Mouse (Mus musculus) brain, adult 2 months (tissue): ENCODE data around the gene Apof.

Source experiments
- DNase-seq: peaks from one replicate; pipeline ENCODE4 v3.0.0; 2011; ENCODE audit warnings: low read depth, low spot score

Gene Apof

DNA sequence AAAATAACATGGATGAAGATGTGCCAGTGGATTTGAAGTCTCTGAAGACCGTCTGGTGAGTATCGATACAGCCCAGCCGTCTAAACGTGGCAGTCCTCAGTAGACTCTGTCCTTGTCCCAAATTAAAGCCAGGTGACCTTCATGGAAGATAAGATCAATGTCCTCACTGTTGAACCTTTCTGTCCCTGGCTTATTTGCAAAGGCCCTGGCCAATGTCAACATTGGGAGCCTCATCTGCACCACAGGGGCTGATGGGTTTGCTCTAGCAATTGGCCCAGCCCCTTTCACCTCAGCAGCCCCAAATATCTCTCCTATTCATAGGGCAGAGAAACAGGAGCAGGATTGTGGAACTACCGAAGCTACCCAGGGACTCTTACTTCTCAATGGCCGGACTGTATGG lies at the start of gene Apof:
Gene Apof, plus strand, starts transcription at position 301 of the 400 bp plus-strand sequence.
- no peak for DNase-seq

DNA sequence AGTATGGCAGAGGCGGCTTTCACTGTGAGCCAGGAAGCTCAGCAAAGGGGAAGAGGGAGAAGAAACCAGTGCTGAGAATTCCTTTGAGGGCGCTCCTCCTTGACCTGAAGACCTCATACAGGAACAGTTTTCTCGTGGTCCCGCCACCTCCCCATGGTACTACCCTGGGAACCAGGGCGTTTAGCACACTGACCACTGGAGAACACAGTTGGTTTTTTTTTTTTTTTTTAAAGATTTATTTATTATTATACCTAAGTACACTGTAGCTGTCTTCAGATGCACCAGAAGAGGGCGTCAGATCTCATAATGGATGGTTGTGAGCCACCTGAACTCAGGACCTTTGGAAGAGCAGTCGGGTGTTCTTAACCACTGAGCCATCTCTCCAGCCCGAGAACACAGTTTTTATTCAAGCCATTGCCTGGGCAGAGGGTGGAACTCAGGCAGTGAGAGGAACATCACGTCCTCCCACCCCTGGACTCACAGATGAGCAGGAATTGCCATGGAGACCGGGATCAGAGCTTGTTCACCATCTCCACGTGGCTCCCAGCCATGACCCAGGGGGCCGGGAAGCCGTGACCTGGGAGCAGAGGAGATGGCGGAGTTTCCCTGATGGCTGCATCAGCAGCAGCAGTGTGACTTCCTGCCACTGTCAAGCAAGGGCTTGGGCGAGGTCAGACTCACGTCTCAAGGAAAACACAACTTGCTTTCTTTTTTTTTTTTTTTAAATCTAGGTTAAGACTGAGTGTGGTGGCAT lies 46.8 kb upstream of the Apof start:
- no peak for DNase-seq

DNA sequence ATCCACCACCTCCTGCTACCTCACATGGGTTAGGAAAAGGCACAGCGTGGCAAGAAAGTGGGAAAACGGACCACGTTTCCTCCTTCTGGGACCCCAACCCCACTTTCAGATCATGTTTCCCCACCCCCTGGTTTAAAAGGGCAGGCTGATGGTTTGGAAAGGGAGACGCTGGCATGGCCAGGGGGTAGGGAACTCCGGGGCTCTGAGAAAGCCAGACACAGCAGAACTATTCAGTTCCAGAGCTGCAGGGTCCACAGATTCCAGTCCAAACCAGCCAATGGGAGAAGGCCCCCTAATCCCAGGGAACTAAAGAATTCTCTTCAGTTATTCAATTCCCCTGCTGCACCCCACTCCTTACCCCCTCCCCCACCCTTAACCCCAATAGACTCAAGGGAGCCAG lies 43.4 kb upstream of the Apof start:
- DNase-seq, result no peak

DNA sequence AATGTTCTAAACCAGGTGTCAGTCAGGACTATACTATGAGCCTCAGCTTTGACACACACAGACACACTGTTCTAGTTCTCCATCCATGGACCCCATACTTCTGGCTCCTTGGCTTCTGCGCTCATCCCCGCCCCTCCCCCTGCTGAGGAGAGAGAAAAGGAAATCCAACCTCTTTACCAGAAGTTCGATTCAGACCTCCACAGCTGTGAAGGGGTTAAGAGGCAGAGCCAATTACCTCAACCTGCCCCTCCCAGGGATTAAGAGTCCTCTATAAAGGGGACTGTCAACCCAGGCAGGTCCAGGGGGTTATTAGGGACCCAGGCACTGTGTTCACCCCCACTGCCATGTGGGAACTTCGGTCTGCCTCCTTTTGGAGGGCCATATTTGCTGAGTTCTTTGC lies 42.9 kb upstream of the Apof start, which contains the start of gene Mip:
Gene Mip, plus strand, starts transcription at position 301 of the 400 bp plus-strand sequence.
- DNase-seq, result no peak

DNA sequence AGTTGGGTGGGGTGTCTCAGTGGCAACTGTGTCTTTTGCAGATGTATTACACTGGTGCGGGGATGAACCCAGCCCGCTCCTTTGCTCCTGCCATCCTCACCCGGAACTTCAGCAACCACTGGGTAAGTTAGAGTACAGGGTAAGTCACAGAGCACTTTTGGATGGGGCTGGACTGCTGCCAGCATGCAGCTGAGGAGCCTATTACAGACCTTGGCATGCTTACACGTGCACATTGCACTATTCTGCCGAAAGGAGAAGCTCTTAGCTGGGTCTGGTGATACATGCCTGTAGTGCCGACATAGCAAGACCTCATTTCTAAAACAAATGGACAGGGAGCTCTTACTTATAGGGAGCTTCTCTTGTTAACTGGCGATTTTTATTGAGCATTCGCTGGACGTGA lies 40.9 kb upstream of the Apof start:
- DNase-seq, result no peak

DNA sequence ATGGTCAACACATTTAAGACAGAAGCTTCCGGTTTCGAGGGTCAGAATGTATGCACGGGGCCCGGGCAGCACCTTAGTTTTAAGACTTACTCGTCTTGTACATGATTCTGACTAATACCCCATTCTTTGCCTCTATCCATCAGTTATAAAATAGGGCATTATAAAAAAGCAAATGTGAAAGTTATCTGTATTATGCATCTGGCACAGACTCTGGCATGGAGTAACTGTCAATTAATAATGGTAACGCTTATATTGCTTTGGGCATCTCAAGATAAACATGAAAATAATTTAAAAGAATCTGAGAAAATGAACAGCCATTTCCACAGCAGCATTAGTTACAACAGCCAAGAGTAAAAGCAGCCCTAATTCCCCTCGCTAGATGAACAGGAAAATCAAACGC lies 40.5 kb upstream of the Apof start:
- DNase-seq, result no peak

DNA sequence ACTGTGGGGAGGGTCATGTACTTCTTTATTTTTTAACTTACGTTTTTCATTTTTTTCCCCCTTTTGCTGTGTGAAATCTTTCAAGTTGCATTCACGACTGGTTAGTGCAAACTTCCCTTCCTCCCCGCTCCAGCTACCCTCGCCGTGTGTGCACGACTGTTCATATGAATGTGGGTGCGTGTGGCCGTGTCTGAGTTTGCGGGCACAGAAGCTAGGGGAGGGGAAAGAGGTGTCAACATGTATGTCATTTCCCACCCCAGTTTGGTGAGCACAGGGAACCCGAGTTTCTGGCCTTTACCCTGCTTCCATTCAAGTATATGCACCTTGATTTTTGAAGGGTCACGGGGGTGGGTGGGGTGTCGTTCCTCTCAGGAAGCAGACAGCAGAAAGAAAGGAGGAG lies 37.9 kb upstream of the Apof start:
- no peak for DNase-seq

DNA sequence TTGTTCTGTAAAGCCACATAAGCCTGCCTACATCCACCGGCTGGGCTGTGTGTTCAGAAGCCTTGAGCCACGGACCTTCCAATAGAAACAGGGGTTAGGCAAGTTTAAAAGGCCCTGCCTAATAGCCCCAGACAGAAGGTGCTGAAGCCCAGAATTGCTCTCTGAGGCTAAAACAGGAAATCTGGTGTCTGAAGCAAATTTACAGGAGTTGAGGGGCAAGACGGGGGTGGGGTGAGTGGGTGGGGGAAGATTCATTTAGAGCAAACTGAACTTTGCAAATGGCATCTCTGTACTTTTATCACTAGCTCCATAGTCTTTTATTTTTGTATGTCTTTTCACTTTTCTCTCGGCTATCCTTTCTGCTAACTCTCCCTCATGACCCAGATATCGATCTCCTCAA lies 37.3 kb upstream of the Apof start:
- DNase-seq, result no peak

DNA sequence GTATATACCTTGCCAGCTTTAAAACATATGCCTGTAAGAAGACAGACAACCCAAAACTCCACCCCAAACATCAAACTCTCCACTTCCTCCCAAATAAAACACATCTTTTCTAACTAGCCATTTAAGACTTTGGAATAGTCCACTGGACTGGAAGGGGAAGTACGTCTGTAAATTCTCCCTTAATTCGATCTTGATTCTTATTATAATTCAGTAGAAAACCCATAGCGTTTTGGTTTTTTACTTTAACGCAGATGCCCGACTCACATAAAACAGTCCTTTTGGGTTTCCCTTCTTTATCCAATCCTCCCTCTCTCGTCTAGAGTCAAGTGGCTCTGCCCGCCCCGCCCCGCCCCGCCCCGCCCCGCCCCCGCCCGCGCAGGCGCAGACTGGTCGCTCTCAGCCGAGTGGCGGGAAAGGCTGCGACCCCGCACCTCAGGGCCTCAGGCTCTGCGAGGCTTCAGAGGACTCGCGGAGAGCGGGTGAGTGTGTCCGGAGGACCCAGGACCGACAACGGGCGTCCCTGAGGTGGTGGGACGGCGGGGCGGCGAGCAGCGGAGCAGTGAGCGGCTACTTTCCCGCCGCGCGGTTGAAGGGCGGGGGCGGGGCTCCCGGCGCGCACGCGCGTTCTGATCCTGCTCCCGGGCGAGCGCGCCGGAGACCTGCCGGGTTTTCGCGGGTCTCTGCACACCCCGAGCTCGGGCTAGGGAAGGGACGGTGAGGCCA lies 36.6 kb upstream of the Apof start, which contains the start of gene Timeless:
Gene Timeless, plus strand, starts transcription at position 369 of the 723 bp plus-strand sequence.
- DNase-seq, result peak; percentile 79

DNA sequence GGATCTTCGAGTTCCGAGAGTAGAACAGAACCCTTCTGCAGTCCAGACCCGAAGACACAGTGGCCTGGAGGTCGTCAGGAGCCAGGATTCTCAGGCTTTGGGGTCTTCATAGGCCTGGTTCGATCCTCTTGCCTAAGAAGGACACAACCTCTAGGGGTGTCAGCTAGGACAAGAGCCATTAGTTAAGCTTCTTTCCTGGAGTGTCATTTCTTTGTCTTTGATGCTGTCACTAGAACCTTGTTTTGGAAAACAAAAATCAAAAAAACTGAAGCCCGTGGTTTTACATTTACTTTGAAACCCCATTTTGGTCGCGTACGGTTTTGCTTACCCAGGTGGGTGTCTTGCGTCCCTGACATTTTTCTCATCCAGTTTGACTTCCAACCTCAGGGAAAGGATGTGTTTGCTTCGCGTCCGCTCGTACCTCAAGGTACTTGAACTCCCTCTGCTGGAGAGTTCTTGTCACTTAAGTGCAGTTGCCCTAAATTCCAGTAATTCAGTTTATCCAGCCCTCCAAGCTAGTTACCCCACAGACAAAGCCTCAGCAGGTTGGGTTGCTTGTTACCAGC lies 36.0 kb upstream of the Apof start:
- DNase-seq, result peak; percentile 95

DNA sequence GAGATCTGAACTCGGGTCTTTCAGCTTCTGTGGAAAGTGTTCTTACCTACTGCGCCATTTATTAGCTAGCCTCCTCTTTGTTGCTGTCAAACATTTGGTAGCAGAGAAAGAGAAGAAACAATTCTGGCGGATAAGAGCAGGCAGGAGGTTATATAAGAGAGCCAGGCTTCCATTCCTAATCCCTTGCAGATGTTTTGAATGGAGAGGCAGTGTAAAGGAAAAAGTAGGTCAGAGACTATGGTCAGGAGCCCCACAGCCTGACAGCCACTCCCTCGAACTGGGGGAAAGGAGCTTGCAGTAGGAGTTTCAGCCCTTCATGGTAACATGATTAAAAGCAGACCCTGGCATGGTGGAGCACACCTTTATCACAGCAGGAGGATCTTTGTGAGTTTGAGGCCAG lies 32.1 kb upstream of the Apof start:
- DNase-seq, result peak; percentile 29

DNA sequence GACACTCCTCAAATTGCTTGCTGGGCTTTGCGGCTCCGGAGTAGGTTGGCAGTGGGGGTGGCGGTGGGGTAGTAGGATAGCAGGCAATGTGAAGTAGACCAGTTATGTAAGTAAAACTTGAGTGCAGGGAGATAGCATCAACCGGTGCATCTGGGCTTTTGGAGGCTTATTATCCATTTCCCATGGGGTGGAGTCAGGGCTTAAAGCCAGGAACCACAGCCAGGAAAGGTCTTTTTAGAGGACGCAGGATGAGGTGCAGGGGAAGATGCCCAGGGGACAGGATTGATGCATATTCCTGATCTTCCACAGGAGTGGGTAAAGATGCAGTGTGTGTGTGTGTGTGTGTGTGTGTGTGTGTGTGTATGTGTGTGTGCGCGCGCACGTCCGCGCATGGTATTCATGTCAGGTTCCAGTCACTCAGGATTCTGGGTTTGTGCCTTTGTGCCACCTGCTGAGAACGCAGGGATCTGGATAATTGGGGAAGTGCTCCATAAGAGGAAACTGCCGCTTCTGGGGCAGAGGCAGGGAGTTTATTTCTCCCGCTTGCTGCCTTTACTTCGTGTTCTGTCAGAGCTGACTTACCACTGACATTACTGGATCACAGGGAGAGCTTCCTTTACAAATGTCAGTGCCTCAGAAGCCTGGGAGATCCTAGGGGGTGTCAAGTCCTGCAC lies 30.5 kb upstream of the Apof start:
- DNase-seq, result peak; percentile 71

DNA sequence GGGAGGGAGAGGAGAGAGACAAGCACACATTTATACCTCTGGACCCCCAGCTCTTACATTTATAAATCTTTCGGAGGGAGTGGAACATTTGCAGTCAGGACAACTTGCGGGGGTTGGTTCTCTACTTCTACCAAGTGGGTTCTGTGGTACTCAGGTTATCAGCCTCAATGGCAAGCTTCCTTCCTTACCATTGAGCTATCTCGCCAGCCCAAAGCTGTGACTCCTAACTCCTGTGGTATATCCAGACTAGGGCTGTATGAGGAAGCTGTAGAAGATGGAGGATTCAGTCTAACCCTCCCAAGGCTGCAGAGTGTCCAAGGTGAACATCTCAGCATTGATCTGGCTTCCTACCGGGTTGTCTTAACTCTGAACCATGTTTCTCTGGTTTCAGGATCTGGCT lies 29.3 kb upstream of the Apof start:
- DNase-seq, result no peak

DNA sequence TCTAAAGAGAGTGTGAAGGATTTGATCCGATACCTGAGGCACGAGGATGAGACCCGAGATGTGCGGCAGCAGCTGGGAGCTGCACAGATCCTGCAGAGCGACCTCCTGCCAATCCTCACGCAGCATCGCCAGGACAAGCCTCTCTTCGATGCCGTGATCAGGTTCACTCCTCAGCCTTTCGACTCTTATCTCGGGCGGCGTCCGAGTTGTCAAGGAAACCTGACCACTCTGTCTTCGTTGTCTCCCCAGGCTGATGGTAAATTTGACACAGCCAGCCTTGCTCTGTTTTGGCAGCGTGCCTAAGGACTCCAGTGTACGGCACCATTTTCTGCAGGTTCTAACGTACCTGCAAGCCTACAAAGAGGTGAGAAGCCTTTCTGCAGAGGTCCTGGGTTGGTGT lies 28.3 kb upstream of the Apof start:
- no peak for DNase-seq

DNA sequence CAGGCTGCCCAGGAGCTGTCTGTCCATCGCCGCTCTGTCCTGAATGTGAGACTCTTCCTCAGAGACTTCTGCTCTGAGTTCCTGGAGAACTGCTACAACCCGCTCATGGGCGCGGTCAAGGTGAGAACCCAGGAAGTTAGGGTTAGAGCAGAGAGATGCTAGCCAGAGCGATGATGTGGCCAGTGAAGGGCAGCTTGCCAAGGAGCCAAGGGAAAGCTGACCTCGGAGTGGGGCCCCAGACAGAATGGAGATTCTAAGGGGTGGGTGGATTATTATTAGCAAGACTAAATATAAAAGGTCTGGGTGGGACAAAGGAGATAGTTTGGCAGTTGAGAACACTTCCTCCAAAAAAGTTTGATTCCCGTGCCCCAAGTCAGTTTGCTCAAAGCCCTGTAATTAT lies 25.2 kb upstream of the Apof start:
- no peak for DNase-seq

DNA sequence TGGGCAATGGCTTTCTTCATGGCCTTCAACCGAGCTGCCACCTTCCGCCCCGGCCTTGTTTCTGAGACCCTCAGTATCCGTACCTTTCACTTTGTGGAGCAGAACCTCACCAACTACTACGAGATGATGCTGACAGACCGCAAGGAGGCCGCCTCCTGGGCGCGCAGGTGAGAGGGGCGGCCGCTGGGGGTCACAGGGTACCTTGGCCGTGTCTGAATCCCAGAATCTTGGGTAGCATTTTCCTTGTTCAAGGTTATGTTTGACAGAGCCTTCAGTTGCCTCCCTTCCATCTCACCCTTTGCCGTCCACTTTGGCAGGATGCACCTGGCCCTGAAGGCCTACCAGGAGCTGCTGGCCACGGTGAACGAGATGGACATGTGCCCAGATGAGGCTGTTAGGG lies 24.4 kb upstream of the Apof start:
- no peak for DNase-seq

DNA sequence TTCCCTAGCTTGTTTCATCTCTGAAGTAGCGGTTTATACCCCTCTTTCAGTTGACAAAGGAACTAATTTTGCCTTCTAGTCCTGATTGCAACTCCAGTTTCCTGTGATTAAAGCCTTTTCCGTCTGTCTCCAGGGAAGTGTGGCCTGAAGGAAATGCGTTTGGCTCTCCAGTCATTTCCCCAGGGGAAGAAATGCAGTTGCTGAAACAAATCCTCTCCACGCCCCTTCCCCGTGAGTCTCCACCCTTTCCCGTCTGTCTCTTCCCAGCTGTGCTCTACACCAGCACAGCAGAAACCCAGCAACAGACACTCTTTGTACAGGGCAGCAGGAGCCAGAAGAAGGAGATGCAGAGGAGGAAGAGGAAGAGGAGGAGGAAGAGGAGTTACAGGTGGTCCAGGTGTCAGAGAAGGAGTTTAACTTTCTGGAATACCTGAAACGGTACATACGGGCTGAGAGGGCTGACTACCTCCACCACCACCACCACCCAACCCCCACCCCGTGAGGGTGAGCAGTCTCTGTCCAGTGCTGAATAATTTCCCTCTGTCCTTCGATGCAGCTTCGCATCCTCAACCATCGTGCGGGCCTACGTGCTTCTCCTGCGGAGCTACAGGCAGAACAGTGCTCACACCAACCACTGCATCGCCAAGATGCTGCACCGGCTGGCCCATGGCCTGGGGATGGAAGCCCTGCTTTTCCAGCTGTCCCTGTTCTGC lies 21.3 kb upstream of the Apof start:
- no peak for DNase-seq

DNA sequence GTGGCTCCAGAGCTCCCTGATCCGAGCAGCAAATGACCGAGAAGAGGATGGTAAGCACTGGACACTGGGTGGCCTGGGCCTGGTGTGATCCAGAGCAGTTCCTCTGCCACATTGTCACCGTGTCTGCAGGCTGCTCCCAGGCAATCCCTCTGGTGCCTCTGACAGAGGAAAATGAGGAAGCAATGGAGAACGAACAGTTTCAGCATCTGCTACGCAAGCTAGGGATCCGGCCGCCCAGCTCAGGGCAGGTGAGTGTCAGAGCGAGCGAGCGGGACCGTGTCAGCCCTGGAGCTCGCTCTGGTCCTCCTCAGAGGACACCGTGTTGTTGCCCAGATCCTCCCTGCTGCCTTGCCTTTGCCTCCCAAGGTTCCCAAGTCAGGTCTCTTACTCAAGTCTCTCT lies 17.9 kb upstream of the Apof start:
- DNase-seq, result no peak

DNA sequence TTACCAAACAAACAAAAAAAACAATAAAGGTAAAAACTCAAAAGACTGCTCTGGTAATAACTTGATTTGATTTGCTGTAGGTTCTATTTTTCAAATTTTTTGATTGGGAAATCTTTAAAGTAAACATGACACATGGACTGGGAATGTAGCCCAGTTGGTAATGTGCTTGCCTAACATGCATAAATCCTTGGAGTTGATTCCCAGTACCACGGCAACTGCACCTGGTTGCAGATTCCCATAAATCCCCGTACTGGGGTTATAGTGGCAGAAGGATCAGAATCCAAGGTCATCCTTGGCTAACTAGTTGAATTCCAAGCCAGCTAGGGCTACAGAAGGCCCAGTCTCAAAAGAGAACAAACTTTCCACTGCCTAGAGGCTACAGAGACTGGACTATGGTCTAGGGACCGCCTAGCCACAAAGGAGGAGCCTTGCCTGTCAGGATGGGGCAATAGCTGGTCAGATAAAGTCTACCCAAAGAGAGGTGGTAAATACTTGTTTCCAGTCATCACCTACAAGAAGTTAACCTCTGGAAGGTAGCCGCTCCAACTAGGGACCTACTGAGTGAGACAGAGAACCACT lies 14.7 kb upstream of the Apof start, which contains the start of gene Apon:
Gene Apon, plus strand, starts transcription at position 420 of the 579 bp plus-strand sequence.
- no peak for DNase-seq

DNA sequence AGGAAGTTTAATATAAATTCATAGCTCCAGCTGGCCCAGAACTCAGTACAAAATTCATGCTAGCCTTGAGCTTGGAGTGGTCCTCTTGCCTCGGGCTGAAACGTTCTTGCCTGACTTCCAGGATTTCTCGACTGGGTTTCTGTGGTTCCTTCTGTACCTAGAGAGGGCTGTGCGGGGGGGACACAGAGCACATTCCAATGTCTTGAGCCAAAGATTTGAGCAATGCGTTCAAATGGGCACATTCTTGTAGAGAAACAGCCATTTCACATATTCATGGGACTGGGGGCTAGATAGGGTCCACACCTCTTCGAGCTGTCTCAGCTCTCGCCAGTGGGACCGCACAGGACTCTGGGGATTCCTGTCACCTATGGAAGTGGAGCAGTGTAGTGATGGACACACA lies 12.5 kb upstream of the Apof start:
- DNase-seq, result no peak

DNA sequence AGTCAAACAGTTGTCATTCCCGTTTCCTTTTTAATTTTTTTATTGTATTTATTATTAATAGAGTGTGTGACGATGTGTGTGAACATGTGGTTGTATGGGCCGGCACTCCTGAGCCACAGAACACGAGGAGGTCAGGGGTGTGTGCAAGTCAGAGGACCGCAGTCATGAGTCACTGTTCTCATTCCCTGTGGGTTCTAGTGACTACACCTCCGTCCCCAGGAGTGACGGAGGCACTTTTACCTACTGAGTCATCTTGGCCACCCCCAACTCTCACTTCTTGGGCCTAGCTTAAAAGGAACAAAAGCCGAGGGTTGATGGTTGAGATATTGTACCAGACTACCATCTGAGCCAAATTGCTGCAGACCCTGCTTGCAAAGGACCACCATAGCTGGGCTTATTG lies 12.1 kb upstream of the Apof start:
- DNase-seq, result peak; percentile 56
